Mouse (Mus musculus) urinary bladder, postnatal 4 days (tissue): Measurements from ENCODE around the gene Tgm4.
A peak's percentile ranks its signal among the peaks of the same experiment; 100 is the strongest.

Source experiments
- DNase-seq, 2 experiments: peaks; one replicate each; pipeline ENCODE4 v3.0.0; 2021 to 2022; ENCODE audit warnings: low spot score in 2 of 2

Gene Tgm4

GRCm38 (mm10) chr9:123034426-123034825 lies at the start of gene Tgm4:
Gene Tgm4, plus strand, starts transcription at chr9:123034726.
- DNase-seq, result no peak

- no peak for DNase-seq
These were observed 35.9 kb upstream of the Tgm4 start for GRCm38 (mm10) chr9:122998406-122999192.

- DNase-seq, result no peak
These were observed 35.3 kb upstream of the Tgm4 start for GRCm38 (mm10) chr9:122999193-122999586.

- no peak for DNase-seq
These were observed 29.8 kb upstream of the Tgm4 start for GRCm38 (mm10) chr9:123004718-123005117.

- DNase-seq, result no peak
These were observed 28.5 kb upstream of the Tgm4 start for GRCm38 (mm10) chr9:123006071-123006470.

GRCm38 (mm10) chr9:123020995-123021631 lies 13.4 kb upstream of the Tgm4 start, which contains the start of gene Tmem42:
Gene Tmem42, plus strand, starts transcription at chr9:123021326.
- DNase-seq, result peak; percentile 82 to 89

GRCm38 (mm10) chr9:123021636-123022379 lies 12.7 kb upstream of the Tgm4 start:
- DNase-seq, result no peak

GRCm38 (mm10) chr9:123024201-123024600 lies 10.3 kb upstream of the Tgm4 start:
- no peak for DNase-seq

- no peak for DNase-seq
These were observed 2.9 kb upstream of the Tgm4 start for GRCm38 (mm10) chr9:123031496-123032246.

GRCm38 (mm10) chr9:123047665-123048064 lies 13.1 kb downstream of the Tgm4 start:
- DNase-seq, result no peak

GRCm38 (mm10) chr9:123058724-123059292 lies 24.3 kb downstream of the Tgm4 start:
- no peak for DNase-seq

- no peak for DNase-seq
These were observed 25.6 kb downstream of the Tgm4 start for GRCm38 (mm10) chr9:123060172-123060571.

GRCm38 (mm10) chr9:123079149-123079548 lies 44.6 kb downstream of the Tgm4 start:
- no peak for DNase-seq

GRCm38 (mm10) chr9:123080355-123080754 lies 45.8 kb downstream of the Tgm4 start:
- DNase-seq, result no peak

- no peak for DNase-seq
These were observed 46.3 kb downstream of the Tgm4 start for GRCm38 (mm10) chr9:123080796-123081195.

- DNase-seq, result no peak
These were observed 50.8 kb downstream of the Tgm4 start for GRCm38 (mm10) chr9:123085373-123085772.

- no peak for DNase-seq
These were observed 53.0 kb downstream of the Tgm4 start for GRCm38 (mm10) chr9:123087558-123087957.

- no peak for DNase-seq
These were observed 56.3 kb downstream of the Tgm4 start for GRCm38 (mm10) chr9:123090844-123091243.

GRCm38 (mm10) chr9:123099631-123100455 lies 65.3 kb downstream of the Tgm4 start:
- DNase-seq, result no peak

GRCm38 (mm10) chr9:123103425-123103824 lies 68.9 kb downstream of the Tgm4 start:
- no peak for DNase-seq
